Mouse (Mus musculus) small intestine, adult 2 months (tissue): ENCODE measurements around the gene Stard7. TPM values are rescaled to one million over a fixed set of nuclear protein-coding genes. Genes with fewer than 3 reads are reported as not detected.

Source experiments
- H3K27ac ChIP-seq: fragments of 200-500 bp; 2 replicates; pipeline ENCODE4 v1.5.1; 2012; ENCODE audit warnings: low read depth, low read length, control low read depth, inconsistent platforms; ENCODE audit not compliant: insufficient read depth
- H3K27me3 ChIP-seq: fragments of 200-500 bp; 2 replicates; pipeline ENCODE4 v1.6.1; 2012; ENCODE audit warnings: mild to moderate bottlenecking, moderate library complexity, low read length, inconsistent platforms; ENCODE audit not compliant: control insufficient read depth, insufficient read depth
- H3K36me3 ChIP-seq: fragments of 200-500 bp; 2 replicates; pipeline ENCODE4 v1.6.1; 2012; ENCODE audit warnings: mild to moderate bottlenecking, low read length, control low read depth, inconsistent platforms; ENCODE audit not compliant: control insufficient read depth, insufficient read depth
- H3K4me1 ChIP-seq: fragments of 200-500 bp; 2 replicates; pipeline ENCODE4 v1.6.1; 2012; ENCODE audit warnings: low read length, inconsistent platforms, mixed read lengths; ENCODE audit not compliant: control insufficient read depth, insufficient read depth, insufficient read length
- H3K4me3 ChIP-seq: fragments of 200-500 bp; 2 replicates; pipeline ENCODE4 v1.5.1; 2012; ENCODE audit warnings: low read depth, mild to moderate bottlenecking, control low read depth, inconsistent platforms, low read length, moderate library complexity
- CTCF ChIP-seq: fragments of 200-500 bp; IDR thresholded peaks from 2 replicates; pipeline ENCODE4 v1.5.1; 2012; ENCODE audit warnings: low read depth, mild to moderate bottlenecking, control low read depth, inconsistent platforms, low read length, moderate library complexity, mixed read lengths; ENCODE audit not compliant: insufficient replicate concordance, insufficient read length; ENCODE audit errors: extremely low read depth
- POLR2A ChIP-seq: fragments of 200-500 bp; IDR thresholded peaks from 2 replicates; pipeline ENCODE4 v1.6.1; 2012; ENCODE audit warnings: low read depth, mild to moderate bottlenecking, control low read depth, inconsistent platforms, low read length, moderate library complexity
- WGBS: fragments of 180-500 bp; shearing (Covaris S2); methylation state at CpG from one replicate; pipeline ENCODE4 v1.1.7; 2018; 5-methylcytosine and 5-hydroxymethylcytosine counted together
- polyA plus RNA-seq: library from polyadenylated mRNA; depleted of rRNA; stranded (reverse); fragments of >200 nt; gene quantifications from 2 replicates; pipeline ENCODE4 v1.2.3, GENCODE M21; 2012; rRNA removed

The Stard7 gene
- 47.5 and 74.3 TPM in 2 replicates for polyA plus RNA-seq

DNA sequence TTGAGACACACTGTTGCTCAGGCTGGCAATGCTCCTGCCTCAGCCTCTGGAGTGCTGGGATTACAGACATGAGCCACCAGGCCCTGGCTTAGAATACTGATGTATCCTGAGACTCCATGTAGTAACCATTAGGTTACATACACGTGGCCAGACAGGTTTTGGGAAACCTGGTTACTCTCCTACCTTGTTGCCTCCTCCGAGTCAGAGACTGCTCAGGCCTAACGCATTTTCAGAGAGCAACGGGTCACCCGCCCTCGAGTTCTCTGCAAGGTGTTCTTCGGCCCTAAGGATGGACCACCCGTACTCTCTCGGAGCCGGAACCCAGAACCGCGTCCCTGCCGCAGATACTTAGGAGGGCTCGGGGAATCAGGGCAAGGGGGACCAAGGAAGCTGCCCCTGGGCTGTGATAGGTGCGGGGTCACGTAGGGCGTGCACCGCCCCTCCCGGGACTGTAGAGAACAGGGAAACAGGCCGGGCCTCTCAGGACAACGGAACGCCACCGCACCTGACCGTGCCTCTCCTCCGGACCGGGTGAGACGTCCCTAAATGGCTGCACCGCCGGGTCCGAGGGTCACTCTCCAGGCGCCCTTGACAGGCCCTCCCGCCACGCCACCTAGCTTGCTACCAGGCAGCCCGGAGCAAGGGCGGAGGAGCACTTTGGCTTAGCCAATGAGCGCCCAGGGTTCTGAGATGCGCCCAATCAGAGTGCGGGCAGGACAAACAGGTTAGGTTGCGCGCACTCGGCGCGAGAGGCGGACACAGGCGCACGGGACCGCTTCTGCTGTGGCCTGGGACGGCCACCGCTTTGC, at the start of gene Stard7:
Gene Stard7, plus strand, starts transcription at position 728 of the 809 bp plus-strand sequence.
- H3K4me3 ChIP-seq, result peak within 1 kb of the TSS; percentile 81
- no peaks in the 10 kb centered on the region for H3K27me3 ChIP-seq
- TF ChIP-seq POLR2A, result peak; percentile 55
- no peak for TF ChIP-seq CTCF
- H3K36me3 ChIP-seq, result peaks cover 2% of the 10 kb centered on the region; the same call in 1 of the 2 replicates
- under 1% methylated on average over 49 of the region's 49 CpGs for WGBS
- peaks cover 5% of the 10 kb centered on the region; the same call in 1 of the 2 replicates for H3K4me1 ChIP-seq
- peak within 1 kb of the TSS; percentile 87 for H3K27ac ChIP-seq

GRCm38 (mm10) chr2:127225261-127225660, 44.8 kb upstream of the Stard7 start:
- no peak for TF ChIP-seq CTCF
- no peak for TF ChIP-seq POLR2A
- H3K4me3 ChIP-seq, result no peak overlapping the region
- H3K36me3 ChIP-seq, result peaks cover 81% of the 10 kb centered on the region
- no peaks in the 10 kb centered on the region for H3K4me1 ChIP-seq
- 98% methylated on average over 3 of the region's 3 CpGs for WGBS
- no peaks in the 10 kb centered on the region for H3K27me3 ChIP-seq
- no peak overlapping the region for H3K27ac ChIP-seq

GRCm38 (mm10) chr2:127237897-127238610, 32.0 kb upstream of the Stard7 start:
- no peak overlapping the region for H3K4me3 ChIP-seq
- no peak overlapping the region for H3K27ac ChIP-seq
- peaks cover 70% of the 10 kb centered on the region for H3K36me3 ChIP-seq
- no peak for TF ChIP-seq CTCF
- no peaks in the 10 kb centered on the region for H3K27me3 ChIP-seq
- 89% methylated on average over 11 of the region's 11 CpGs for WGBS
- H3K4me1 ChIP-seq, result no peaks in the 10 kb centered on the region

GRCm38 (mm10) chr2:127240065-127240464, 30.0 kb upstream of the Stard7 start:
- Histone ChIP-seq H3K36me3 (peaks cover 64% of the 10 kb centered on the region), H3K27ac (no peak overlapping the region), H3K4me1 (no peaks in the 10 kb centered on the region), H3K4me3 (no peak overlapping the region), H3K27me3 (no peaks in the 10 kb centered on the region)
- TF ChIP-seq CTCF, result no peak
- TF ChIP-seq POLR2A, result no peak
- 91% methylated on average over 2 of the region's 2 CpGs for whole genome bisulfite sequencing

DNA sequence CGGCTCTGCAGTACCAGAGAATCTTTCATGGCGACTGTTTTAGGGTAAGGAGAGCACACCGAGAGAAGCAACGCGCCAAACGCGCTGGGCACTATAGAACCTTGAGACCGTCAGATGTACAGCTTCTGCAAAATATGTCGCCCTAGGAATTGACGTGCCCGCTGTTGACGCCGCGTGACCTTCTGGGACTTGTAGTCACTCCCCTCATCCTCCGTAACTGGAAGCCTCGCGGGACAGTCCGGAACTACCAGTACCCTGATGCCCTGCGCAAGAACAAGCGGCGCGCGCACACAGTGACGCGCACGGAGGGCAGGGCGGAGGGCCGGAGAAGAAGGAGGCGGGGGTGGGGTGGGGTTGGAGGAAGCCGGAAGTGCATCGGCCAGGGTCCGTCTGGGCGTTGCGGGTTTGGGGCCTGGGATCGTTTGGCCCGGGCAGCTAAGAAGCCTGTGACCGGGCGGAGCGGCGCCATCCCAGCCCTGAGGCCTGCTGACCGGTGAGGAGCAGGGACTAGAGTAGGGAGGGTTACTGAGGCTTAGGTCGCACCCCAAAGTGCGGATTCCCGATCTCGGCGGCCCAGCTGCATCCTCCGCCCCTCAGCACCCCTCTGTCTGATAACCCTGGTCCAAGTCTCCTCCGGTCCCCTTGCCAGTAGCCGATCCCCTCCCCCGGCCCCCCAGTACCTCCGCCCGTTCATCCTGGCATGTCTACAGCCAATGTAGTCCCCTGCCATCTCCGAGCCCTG, 22.3 kb upstream of the Stard7 start, which contains the start of the genes Ciao1 and Tmem127:
Gene Ciao1, minus strand, starts transcription at position 225 of the 742 bp plus-strand sequence.
Gene Tmem127, plus strand, starts transcription at position 317 of the 742 bp plus-strand sequence.
- no peak for TF ChIP-seq CTCF
- peak; percentile 82; the same call in 1 of the 2 replicates for TF ChIP-seq POLR2A
- 1% methylated on average over 53 of the region's 53 CpGs for WGBS
- H3K36me3 ChIP-seq, result peaks cover 23% of the 10 kb centered on the region
- H3K4me1 ChIP-seq, result peaks cover 11% of the 10 kb centered on the region
- H3K27me3 ChIP-seq, result no peaks in the 10 kb centered on the region
- H3K4me3 ChIP-seq, result peak within 1 kb of the TSS; percentile 91
- peak within 1 kb of the TSS; percentile 47 for H3K27ac ChIP-seq

DNA sequence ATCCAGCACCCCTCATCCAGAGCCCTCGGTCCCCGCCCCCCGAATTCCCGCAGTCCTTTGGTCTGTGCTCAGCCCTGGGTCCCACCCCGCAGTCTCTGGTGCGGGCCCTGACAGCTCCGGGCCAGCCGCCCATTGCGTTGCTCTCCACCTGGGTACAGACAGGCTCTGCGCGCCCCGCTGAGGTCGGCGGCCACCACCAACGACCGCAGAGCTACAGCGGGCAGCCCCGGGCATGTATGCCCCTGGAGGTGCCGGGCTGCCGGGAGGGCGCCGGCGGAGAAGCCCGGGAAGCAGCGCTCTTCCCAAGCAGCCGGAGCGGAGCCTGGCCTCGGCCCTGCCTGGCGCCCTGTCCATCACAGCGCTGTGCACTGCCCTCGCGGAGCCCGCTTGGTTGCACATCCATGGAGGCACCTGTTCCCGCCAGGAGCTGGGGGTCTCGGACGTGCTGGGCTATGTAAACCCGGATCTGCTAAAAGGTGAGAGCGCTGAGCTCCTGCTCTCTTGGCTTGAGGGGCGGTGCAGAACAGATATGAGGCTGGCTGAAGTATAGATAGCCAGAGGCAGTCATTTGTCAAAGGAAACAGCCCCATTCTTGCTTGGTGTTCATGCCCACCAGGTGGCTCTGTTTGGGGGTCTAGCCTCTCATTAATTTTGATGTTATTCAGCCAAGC, 21.5 kb upstream of the Stard7 start:
- WGBS, result under 1% methylated on average over 39 of the region's 39 CpGs
- no peak for TF ChIP-seq CTCF
- no peak for TF ChIP-seq POLR2A
- Histone ChIP-seq H3K4me3 (peak overlapping the region; percentile 79), H3K27ac (no peak overlapping the region), H3K36me3 (peaks cover 20% of the 10 kb centered on the region), H3K27me3 (no peaks in the 10 kb centered on the region), H3K4me1 (peaks cover 11% of the 10 kb centered on the region)
